Mouse (Mus musculus) cerebellum, adult 11 months (tissue): ENCODE measurements around the gene Chpf.

Experiments used
- DNase-seq: peaks from one replicate; pipeline ENCODE4 v3.0.0; 2022

Gene Chpf

GRCm38 (mm10) chr1:75435475-75436328 lies 43.4 kb downstream of the Chpf start, which contains the start of gene Gmppa:
Gene Gmppa, plus strand, starts transcription at chr1:75435930.
- DNase-seq, result peak; percentile 71

- peak; percentile 73 for DNase-seq
Measured at GRCm38 (mm10) chr1:75425796-75426471, 53.2 kb downstream of the Chpf start.
